30 mouse cellular contexts compared by ENCODE assay signal in the genomic region with DNA sequence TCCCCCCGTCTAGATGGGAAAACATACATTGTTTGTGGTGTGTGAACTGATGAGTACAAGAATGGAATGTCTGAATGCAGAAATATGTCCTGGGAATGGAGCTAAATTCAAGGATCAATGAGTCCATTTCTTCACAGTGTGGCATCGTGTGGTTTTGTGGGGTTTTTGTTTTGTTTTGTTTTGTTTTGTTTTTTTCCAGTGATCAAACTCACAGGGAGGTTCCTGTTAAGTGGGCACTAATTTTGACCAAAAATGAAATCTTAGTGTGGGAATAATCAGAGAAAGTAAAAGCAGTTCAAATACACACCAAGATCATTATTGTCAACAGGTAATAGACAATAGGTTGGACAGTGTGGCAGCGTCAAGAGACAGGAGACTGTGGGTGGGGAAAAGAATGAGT.
DNase-seq lines count a peak whose midpoint lies in the region; ATAC-seq and TF ChIP-seq lines count a peak whose summit lies in the region.
"Had no signal": no experiment of that assay in that cellular context is flagged by ENCODE, and none has a peak within 500 bp of the region (broad histone marks: within the 10 kb centered on the region; RNA-seq: fewer than 3 reads in every experiment).

No protein-coding gene starts in this region.

- no peak for TF ChIP-seq RAD21 in MEL (IDR thresholded peaks at IDR 0.05; ENCODE audit: low read depth, low read length)

- no peak for TF ChIP-seq EP300 in MEL (IDR thresholded peaks at IDR 0.05; ENCODE audit: low read depth in 1 of 2, low read length in 2 of 2)

- WGBS in midbrain, embryonic 13.5 days = 89% methylated on average over 3 of the region's 3 CpGs
- WGBS in midbrain, embryonic 16.5 days = 86% methylated on average over 3 of the region's 3 CpGs
- WGBS in liver, embryonic 16.5 days (ENCODE audit: insufficient replicate concordance) = 21% methylated on average over 3 of the region's 3 CpGs

- no peak for TF ChIP-seq POLR2A in MEL (IDR thresholded peaks at IDR 0.05; ENCODE audit: control insufficient read depth in 1 of 2, insufficient read depth in 1 of 2, low read depth in 1 of 2, low read length in 2 of 2, poor library complexity in 1 of 2)

- ATAC-seq in midbrain, embryonic 13.5 days = no peak
- no peak for ATAC-seq in midbrain, embryonic 16.5 days
- peak; percentile 18 for ATAC-seq in inflammation-experienced regulatory T-cells, adult 6 months
- no peak for ATAC-seq in liver, embryonic 16.5 days (ENCODE audit: low read depth)
- ATAC-seq: intestine, embryonic 15.5 days had no signal

- DNase-seq in MEL (ENCODE audit: low read depth, low spot score) = no peak
- DNase-seq in gastrocnemius, postnatal 10 days = no peak
- DNase-seq in cerebellum, postnatal 10 days = no peak
- DNase-seq in cerebellum, adult 11 months = no peak
- DNase-seq: adrenal gland, postnatal 14 days; cerebellum, adult 18-20 months; cerebellum, postnatal 14 days; gastrocnemius, postnatal 36 days; heart, adult 2 months; heart, postnatal 14 days; kidney, adult 2 months; kidney, postnatal 36 days; layer of hippocampus, postnatal 36 days; retina, postnatal 1 day; right cerebral cortex, postnatal 14 days had no signal

- peaks cover 39% of the 10 kb centered on the region for H3K79me2 ChIP-seq in MEL (ENCODE audit: control insufficient read depth, insufficient read depth, low read length, poor library complexity)

- H3K27me3 ChIP-seq in midbrain, embryonic 13.5 days = no peaks in the 10 kb centered on the region
- no peaks in the 10 kb centered on the region for H3K27me3 ChIP-seq in midbrain, embryonic 16.5 days (ENCODE audit: control insufficient read depth, insufficient read depth, low read depth, low read length)
- H3K27me3 ChIP-seq in MEL (ENCODE audit: control insufficient read depth in 1 of 2, insufficient read depth in 2 of 2, low read length in 2 of 2) = no peaks in the 10 kb centered on the region
- no peaks in the 10 kb centered on the region for H3K27me3 ChIP-seq in liver, embryonic 16.5 days (ENCODE audit: control insufficient read depth, insufficient read depth, low read depth, low read length)
- H3K27me3 ChIP-seq: forebrain, embryonic 15.5 days; heart, embryonic 12.5 days; hindbrain, embryonic 15.5 days; intestine, embryonic 15.5 days; limb, embryonic 15.5 days; lung, embryonic 15.5 days; midbrain, embryonic 12.5 days; neural tube, embryonic 15.5 days had no signal

- no peak for TF ChIP-seq CTCF in MEL (IDR thresholded peaks at IDR 0.05 in 2 of 3, conservative IDR thresholded peaks at IDR 0.05 in 1 of 3; ENCODE audit: control insufficient read depth in 1 of 3, insufficient read depth in 1 of 3, low read depth in 2 of 3, low read length in 3 of 3, poor library complexity in 1 of 3, severe bottlenecking in 1 of 3)

- H3K36me3 ChIP-seq in midbrain, embryonic 13.5 days = no peaks in the 10 kb centered on the region
- H3K36me3 ChIP-seq in midbrain, embryonic 16.5 days (ENCODE audit: control insufficient read depth, insufficient read depth, low read length) = no peaks in the 10 kb centered on the region
- H3K36me3 ChIP-seq in MEL (ENCODE audit: control insufficient read depth in 1 of 2, insufficient read depth in 2 of 2, low read length in 2 of 2) = peaks cover 1 to 46% of the 10 kb centered on the region in 2 experiments; a peak in 2 of 4 replicates
- H3K36me3 ChIP-seq in liver, embryonic 16.5 days (ENCODE audit: control insufficient read depth, insufficient read depth) = no peaks in the 10 kb centered on the region
- H3K36me3 ChIP-seq: forebrain, embryonic 10.5 days; forebrain, embryonic 15.5 days; heart, embryonic 12.5 days; hindbrain, embryonic 10.5 days; hindbrain, embryonic 15.5 days; intestine, embryonic 15.5 days; limb, embryonic 10.5 days; limb, embryonic 15.5 days; lung, embryonic 15.5 days; midbrain, embryonic 12.5 days; neural tube, embryonic 15.5 days had no signal

- no peak overlapping the region for H3K9ac ChIP-seq in midbrain, embryonic 13.5 days (replicated peaks)
- no peak overlapping the region for H3K9ac ChIP-seq in midbrain, embryonic 16.5 days (ENCODE audit: low read depth, low read length)
- peak overlapping the region; percentile 90 for H3K9ac ChIP-seq in MEL (ENCODE audit: control insufficient read depth, low read depth, low read length, poor library complexity, severe bottlenecking)
- peak overlapping the region; percentile 44 for H3K9ac ChIP-seq in liver, embryonic 16.5 days (ENCODE audit: low read depth, low read length)
- H3K9ac ChIP-seq: forebrain, embryonic 15.5 days; heart, embryonic 12.5 days; hindbrain, embryonic 15.5 days; intestine, embryonic 15.5 days; limb, embryonic 15.5 days; lung, embryonic 15.5 days; midbrain, embryonic 12.5 days; neural tube, embryonic 15.5 days had no signal

- no peaks in the 10 kb centered on the region for H3K9me3 ChIP-seq in midbrain, embryonic 13.5 days
- no peaks in the 10 kb centered on the region for H3K9me3 ChIP-seq in midbrain, embryonic 16.5 days (replicated peaks; ENCODE audit: control insufficient read depth, low read length, poor library complexity, severe bottlenecking)
- no peaks in the 10 kb centered on the region for H3K9me3 ChIP-seq in MEL (replicated peaks; ENCODE audit: insufficient read depth, low read length)
- no peaks in the 10 kb centered on the region for H3K9me3 ChIP-seq in liver, embryonic 16.5 days (replicated peaks; ENCODE audit: control insufficient read depth, low read length)
- H3K9me3 ChIP-seq: forebrain, embryonic 10.5 days; forebrain, embryonic 15.5 days; heart, embryonic 12.5 days; hindbrain, embryonic 10.5 days; hindbrain, embryonic 15.5 days; intestine, embryonic 15.5 days; limb, embryonic 10.5 days; limb, embryonic 15.5 days; lung, embryonic 15.5 days; midbrain, embryonic 12.5 days; neural tube, embryonic 15.5 days had no signal

- H3K4me2 ChIP-seq in midbrain, embryonic 13.5 days (replicated peaks) = no peak overlapping the region
- H3K4me2 ChIP-seq in midbrain, embryonic 16.5 days (ENCODE audit: low read length) = no peak overlapping the region
- H3K4me2 ChIP-seq in liver, embryonic 16.5 days (ENCODE audit: low read depth, low read length) = peak overlapping the region; percentile 56
- H3K4me2 ChIP-seq: forebrain, embryonic 15.5 days; heart, embryonic 12.5 days; hindbrain, embryonic 15.5 days; intestine, embryonic 15.5 days; limb, embryonic 15.5 days; lung, embryonic 15.5 days; midbrain, embryonic 12.5 days; neural tube, embryonic 15.5 days had no signal

- H3K4me1 ChIP-seq in midbrain, embryonic 13.5 days (replicated peaks) = peaks cover 18% of the 10 kb centered on the region
- H3K4me1 ChIP-seq in midbrain, embryonic 16.5 days (ENCODE audit: control insufficient read depth, insufficient read depth, low read length) = peaks cover 6% of the 10 kb centered on the region; the same call in 1 of the 2 replicates
- H3K4me1 ChIP-seq in MEL (ENCODE audit: control insufficient read depth in 1 of 2, insufficient read depth in 2 of 2, low read length in 2 of 2) = peaks cover 9 to 45% of the 10 kb centered on the region in 2 experiments
- H3K4me1 ChIP-seq in liver, embryonic 16.5 days (ENCODE audit: control insufficient read depth, low read depth, low read length) = peaks cover 23% of the 10 kb centered on the region
- H3K4me1 ChIP-seq: intestine, embryonic 15.5 days; limb, embryonic 10.5 days; limb, embryonic 15.5 days; lung, embryonic 15.5 days had no signal

- H3K4me3 ChIP-seq in midbrain, embryonic 13.5 days (replicated peaks) = no peak overlapping the region
- no peak overlapping the region for H3K4me3 ChIP-seq in midbrain, embryonic 16.5 days (ENCODE audit: low read depth, low read length)
- H3K4me3 ChIP-seq in MEL (ENCODE audit: control insufficient read depth in 1 of 2, insufficient read depth in 1 of 2, low read depth in 2 of 2, low read length in 2 of 2) = peak overlapping the region; percentile 87 to 94
- H3K4me3 ChIP-seq in liver, embryonic 16.5 days (ENCODE audit: low read depth, low read length) = peak overlapping the region; percentile 46
- H3K4me3 ChIP-seq: forebrain, embryonic 10.5 days; forebrain, embryonic 15.5 days; heart, adult 2 months; heart, embryonic 12.5 days; hindbrain, embryonic 10.5 days; hindbrain, embryonic 15.5 days; intestine, embryonic 15.5 days; limb, embryonic 10.5 days; limb, embryonic 15.5 days; lung, embryonic 15.5 days; midbrain, embryonic 12.5 days; neural tube, embryonic 15.5 days had no signal

- 0 out of 2 replicates have a peak overlapping the region, but pooled peaks have one; percentile 9 for H3K27ac ChIP-seq in midbrain, embryonic 13.5 days
- H3K27ac ChIP-seq in midbrain, embryonic 16.5 days (ENCODE audit: low read length) = no peak overlapping the region
- H3K27ac ChIP-seq in MEL (ENCODE audit: control insufficient read depth, low read depth, low read length) = peak overlapping the region; percentile 92
- peak overlapping the region; percentile 29; the same call in 1 of the 2 replicates for H3K27ac ChIP-seq in liver, embryonic 16.5 days (ENCODE audit: low read length)
- H3K27ac ChIP-seq: forebrain, embryonic 10.5 days; forebrain, embryonic 15.5 days; heart, adult 2 months; hindbrain, embryonic 10.5 days; hindbrain, embryonic 15.5 days; intestine, embryonic 15.5 days; limb, embryonic 10.5 days; limb, embryonic 15.5 days; lung, embryonic 15.5 days; neural tube, embryonic 15.5 days had no signal

TF ChIP-seq in MEL, 35 proteins besides CTCF, POLR2A, EP300 and RAD21:
- TF ChIP-seq CHD1 (IDR thresholded peaks at IDR 0.05; ENCODE audit: low read depth, low read length) (peak; percentile 52; the same call in 1 of the 2 replicates), NRF1 (IDR thresholded peaks at IDR 0.05; ENCODE audit: insufficient read depth, low read depth, low read length, poor library complexity, severe bottlenecking) (no peak), MEF2A (IDR thresholded peaks at IDR 0.05; ENCODE audit: extremely low read depth, insufficient replicate concordance, low read depth, low read length, poor library complexity, severe bottlenecking) (no peak)

Comparison
In these comparisons a context has a peak if more than half of its experiments do, and no peak if none do; other contexts are left out.
1. H3K4me3 ChIP-seq: peak in MEL (2 of 2) and liver, embryonic 16.5 days (single experiment); none in midbrain, embryonic 13.5 days (single experiment) and midbrain, embryonic 16.5 days (single experiment).
2. H3K9ac ChIP-seq: peak in MEL (single experiment) and liver, embryonic 16.5 days (single experiment); none in midbrain, embryonic 13.5 days (single experiment) and midbrain, embryonic 16.5 days (single experiment).